Mouse (Mus musculus) C2C12 (cell line): ENCODE measurements at regions not wholly inside any gene's neighbourhood (a gene's known extent, or its start where the extent isn't known, plus 50 kb on each side); places are given as distances from the start of the nearest gene placed in this dataset.
A peak's percentile ranks its signal among the peaks of the same experiment; 100 is the strongest.

ENCODE experiments used
- H3K27me3 ChIP-seq: one replicate; pipeline ENCODE4 v1.6.1; 2011; ENCODE audit not compliant: control insufficient read depth, insufficient read depth, insufficient read length
- H3K36me3 ChIP-seq: one replicate; pipeline ENCODE4 v1.6.1; 2011; ENCODE audit not compliant: control insufficient read depth, insufficient read depth
- H3K4me3 ChIP-seq: one replicate; pipeline ENCODE4 v1.5.1; 2011; ENCODE audit warnings: mild to moderate bottlenecking, control low read depth; ENCODE audit not compliant: poor library complexity, insufficient read depth, severe bottlenecking
- H3K79me2 ChIP-seq: one replicate; pipeline ENCODE4 v1.6.1; 2011; ENCODE audit not compliant: control insufficient read depth, insufficient read depth
- H3K79me3 ChIP-seq: one replicate; pipeline ENCODE4 v1.6.1; 2011; ENCODE audit warnings: low read depth, control low read depth
- H3ac ChIP-seq: one replicate; pipeline ENCODE3; 2011; ENCODE audit warnings: low read depth; ENCODE audit not compliant: control insufficient read depth, insufficient read length
- CEBPB ChIP-seq: IDR thresholded peaks from one replicate; pipeline ENCODE4 v1.6.1; 2011; ENCODE audit warnings: low read depth, mild to moderate bottlenecking, control low read depth, moderate library complexity
- CTCF ChIP-seq: IDR thresholded peaks from one replicate; pipeline ENCODE4 v1.5.1; 2011; ENCODE audit not compliant: control insufficient read depth, insufficient read depth, insufficient read length
- FOSL1 ChIP-seq: IDR thresholded peaks from one replicate; pipeline ENCODE4 v1.8.0; 2011; ENCODE audit warnings: mild to moderate bottlenecking, low read length; ENCODE audit not compliant: poor library complexity, insufficient read depth, severe bottlenecking
- MAX ChIP-seq: IDR thresholded peaks from one replicate; pipeline ENCODE4 v1.6.1; 2011; ENCODE audit warnings: mild to moderate bottlenecking, control low read depth
- MYOD1 ChIP-seq: IDR thresholded peaks from one replicate; pipeline ENCODE4 v1.6.1; 2011; ENCODE audit warnings: low read depth; ENCODE audit not compliant: control insufficient read depth, insufficient read length
- MYOG ChIP-seq: IDR thresholded peaks from one replicate; pipeline ENCODE4 v1.6.1; 2011; ENCODE audit not compliant: control insufficient read depth, insufficient read length; ENCODE audit errors: extremely low read depth
- USF1 ChIP-seq: IDR thresholded peaks from one replicate; pipeline ENCODE4 v1.6.1; 2011; ENCODE audit warnings: low read depth, mild to moderate bottlenecking, control low read depth, moderate library complexity

DNA sequence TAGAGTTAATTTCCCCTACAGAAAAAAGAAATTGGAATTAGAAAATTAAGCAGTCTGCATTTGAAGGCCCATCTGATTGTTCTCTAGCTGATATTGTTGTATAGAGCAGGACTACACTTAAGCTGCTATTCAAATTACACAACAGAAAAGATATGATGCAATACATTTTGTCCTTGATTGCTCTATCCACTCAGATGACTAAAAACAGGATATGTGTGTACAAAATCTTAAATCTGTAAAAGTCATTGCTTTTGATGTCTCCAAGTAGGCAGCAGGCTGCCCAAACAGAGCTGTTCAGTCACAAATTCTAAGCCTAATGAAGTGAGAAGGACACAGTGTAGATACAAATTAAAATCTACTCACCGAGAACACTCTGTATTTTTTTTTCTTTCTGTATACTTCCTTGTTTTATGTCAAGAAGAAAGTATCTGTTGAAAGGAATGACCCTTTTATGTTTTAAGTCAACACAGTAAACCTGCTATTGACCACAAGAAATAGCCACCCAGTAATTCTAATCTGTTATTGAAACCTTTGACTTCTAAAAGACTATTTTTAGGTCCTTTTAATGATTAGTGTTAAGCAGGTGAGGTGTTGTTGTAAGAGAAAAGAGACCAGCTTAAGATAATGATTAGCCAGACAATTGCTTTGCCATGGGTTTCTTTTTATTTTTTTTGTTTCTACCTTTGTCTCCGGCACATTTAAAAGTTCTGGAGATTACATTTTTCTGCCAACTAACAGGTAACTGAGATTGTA is 315.0 kb upstream of the Cited2 start:
- H3ac ChIP-seq, result no peak overlapping the region
- H3K27me3 ChIP-seq, result no peaks in the 10 kb centered on the region
- no peaks in the 10 kb centered on the region for H3K79me3 ChIP-seq
- H3K36me3 ChIP-seq, result no peaks in the 10 kb centered on the region
- no peak for TF ChIP-seq FOSL1
- peak; percentile 72 for TF ChIP-seq CEBPB
- H3K4me3 ChIP-seq, result no peak overlapping the region
- no peaks in the 10 kb centered on the region for H3K79me2 ChIP-seq

GRCm38 (mm10) chr10:17408781-17409180 is 314.2 kb upstream of the Cited2 start:
- H3K36me3 ChIP-seq, result no peaks in the 10 kb centered on the region
- H3K27me3 ChIP-seq, result no peaks in the 10 kb centered on the region
- H3K79me2 ChIP-seq, result no peaks in the 10 kb centered on the region
- TF ChIP-seq MYOD1 (no peak), FOSL1 (no peak), USF1 (no peak), MAX (no peak), CTCF (no peak)
- H3K79me3 ChIP-seq, result no peaks in the 10 kb centered on the region
- H3ac ChIP-seq, result no peak overlapping the region
- H3K4me3 ChIP-seq, result no peak overlapping the region

DNA sequence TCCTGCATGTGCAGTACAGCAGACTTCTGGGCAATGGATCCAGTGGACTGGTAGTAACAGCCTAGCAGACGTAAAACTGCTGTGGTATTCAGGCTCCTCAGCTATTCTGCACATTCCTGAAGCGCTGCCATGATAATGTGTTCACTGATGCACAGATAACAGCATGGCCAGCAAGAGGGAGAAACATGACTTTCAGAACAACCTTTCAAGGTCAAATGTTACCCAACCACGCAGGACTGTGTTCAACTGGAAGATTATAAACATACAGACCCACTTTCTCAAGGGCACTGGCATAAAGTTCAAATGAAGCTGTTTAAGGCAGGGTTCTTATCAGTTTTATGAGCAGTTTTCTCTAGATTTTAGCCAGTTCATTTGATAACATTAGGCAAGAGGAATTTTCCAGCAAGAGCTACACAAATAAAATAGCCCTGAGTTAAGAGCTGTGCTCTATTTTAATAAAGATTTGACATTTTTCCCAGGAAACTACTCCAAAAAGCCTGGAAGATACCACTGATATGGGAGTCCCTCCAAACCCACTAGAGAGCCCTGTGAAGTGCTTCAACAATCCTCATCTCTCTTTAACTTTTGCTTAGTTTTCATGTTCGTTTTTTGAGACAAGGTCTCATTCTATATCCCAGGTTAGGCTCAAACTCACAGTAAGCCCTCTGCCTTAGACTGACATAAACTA is 311.6 kb upstream of the Cited2 start:
- no peak overlapping the region for H3K4me3 ChIP-seq
- TF ChIP-seq MYOG (no peak), MAX (no peak), CTCF (no peak), FOSL1 (no peak), USF1 (no peak), CEBPB (no peak), MYOD1 (no peak)
- H3K79me3 ChIP-seq, result no peaks in the 10 kb centered on the region
- no peaks in the 10 kb centered on the region for H3K79me2 ChIP-seq
- H3K27me3 ChIP-seq, result no peaks in the 10 kb centered on the region
- H3K36me3 ChIP-seq, result no peaks in the 10 kb centered on the region
- H3ac ChIP-seq, result no peak overlapping the region

GRCm38 (mm10) chr10:17415112-17415511 is 307.9 kb upstream of the Cited2 start:
- Histone ChIP-seq H3K4me3 (no peak overlapping the region), H3K79me3 (no peaks in the 10 kb centered on the region), H3K36me3 (no peaks in the 10 kb centered on the region), H3ac (no peak overlapping the region), H3K79me2 (no peaks in the 10 kb centered on the region), H3K27me3 (no peaks in the 10 kb centered on the region)
- TF ChIP-seq MAX (no peak), MYOG (no peak), FOSL1 (no peak), USF1 (no peak), CEBPB (no peak), MYOD1 (no peak), CTCF (no peak)

- H3K27me3 ChIP-seq, result no peaks in the 10 kb centered on the region
- TF ChIP-seq FOSL1 (no peak), CTCF (no peak), USF1 (no peak), MAX (no peak), CEBPB (no peak), MYOD1 (no peak), MYOG (no peak)
- no peak overlapping the region for H3K4me3 ChIP-seq
- H3K79me2 ChIP-seq, result no peaks in the 10 kb centered on the region
- H3K79me3 ChIP-seq, result no peaks in the 10 kb centered on the region
- H3ac ChIP-seq, result no peak overlapping the region
- no peaks in the 10 kb centered on the region for H3K36me3 ChIP-seq
Measured at GRCm38 (mm10) chr10:17416121-17416520, 306.9 kb upstream of the Cited2 start.

- no peaks in the 10 kb centered on the region for H3K36me3 ChIP-seq
- H3K79me3 ChIP-seq, result no peaks in the 10 kb centered on the region
- H3K4me3 ChIP-seq, result no peak overlapping the region
- no peak overlapping the region for H3ac ChIP-seq
- H3K27me3 ChIP-seq, result no peaks in the 10 kb centered on the region
- H3K79me2 ChIP-seq, result no peaks in the 10 kb centered on the region
- no peak for TF ChIP-seq MYOG
- no peak for TF ChIP-seq CTCF
- no peak for TF ChIP-seq MYOD1
Measured at GRCm38 (mm10) chr10:17417394-17417793, 305.6 kb upstream of the Cited2 start.
